Mouse (Mus musculus): Measurements from ENCODE around the gene Ambra1.
"Not testable (repeated sequence)": the region's sequence is repeated elsewhere in the genome, so short reads cannot be mapped to it uniquely, and the experiment has no call there.

DNA sequence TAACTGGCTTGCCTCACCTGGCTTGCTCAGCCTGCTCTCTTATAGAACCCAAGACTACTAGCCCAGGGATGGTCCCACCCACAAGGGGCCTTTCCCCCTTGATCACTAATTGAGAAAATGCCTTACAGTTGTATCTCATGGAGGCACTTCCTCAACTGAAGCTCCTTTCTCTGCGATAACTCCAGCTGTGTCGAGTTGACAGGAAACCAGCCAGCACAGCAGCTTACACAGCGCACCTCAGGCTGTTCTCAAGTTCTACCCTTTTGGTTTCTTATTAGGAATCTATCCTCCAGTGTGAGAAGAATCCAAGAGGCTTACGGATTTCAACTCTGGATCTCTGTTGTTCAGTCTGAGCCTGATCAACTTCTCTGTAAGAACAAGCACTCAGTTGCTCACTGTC, 4.5 kb upstream of the Ambra1 start:
- TF ChIP-seq CTCF (IDR thresholded peaks at IDR 0.05; ENCODE audit: control insufficient read depth, insufficient read depth, low read length); POLR2A (IDR thresholded peaks at IDR 0.05; ENCODE audit: borderline replicate concordance, control insufficient read depth, low read depth, low read length): not testable (repeated sequence)

All from bone marrow, adult 2 months (tissue).